In the genomic region with DNA sequence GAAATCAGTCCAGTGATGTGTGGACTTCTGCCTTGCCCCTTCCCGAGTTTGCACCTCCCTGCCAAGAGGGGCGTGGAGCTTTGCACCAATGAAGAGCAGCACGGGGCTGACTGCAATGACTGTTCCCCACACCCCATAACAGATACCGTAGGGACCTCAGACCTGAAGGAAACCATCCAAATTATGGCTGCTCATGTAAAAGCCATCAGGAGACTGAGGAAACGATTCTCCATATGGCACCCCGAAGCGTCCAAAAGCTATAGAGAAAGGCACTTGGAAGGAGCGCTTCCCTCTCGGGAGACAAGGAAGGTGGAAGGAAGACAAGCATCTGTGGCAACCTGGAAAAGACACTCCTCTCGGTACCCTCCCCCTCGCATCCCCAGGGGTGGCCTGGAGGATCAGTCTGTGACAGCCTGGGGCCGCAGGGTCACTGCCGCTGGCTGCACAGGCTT, we compare ENCODE assay signal across 9 mouse cellular contexts.
A peak's percentile ranks its signal among the peaks of the same experiment; 100 is the strongest.
DNase-seq lines count a peak whose midpoint lies in the region; ATAC-seq and TF ChIP-seq lines count a peak whose summit lies in the region.
"Had no signal": no experiment of that assay in that cellular context is flagged by ENCODE, and none has a peak within 500 bp of the region (broad histone marks: within the 10 kb centered on the region; RNA-seq: fewer than 3 reads in every experiment).

No protein-coding gene starts in this region.

- no peaks in the 10 kb centered on the region for H3K36me3 ChIP-seq in liver, embryonic 11.5 days (ENCODE audit: control insufficient read depth, insufficient read depth, low read length)
- no peaks in the 10 kb centered on the region for H3K36me3 ChIP-seq in embryonic facial prominence, embryonic 12.5 days
- no peaks in the 10 kb centered on the region for H3K36me3 ChIP-seq in kidney, adult 2 months (ENCODE audit: control insufficient read depth, insufficient read depth, low read length)
- H3K36me3 ChIP-seq in neural tube, embryonic 12.5 days = no peaks in the 10 kb centered on the region

- no peak overlapping the region for H3K9ac ChIP-seq in liver, embryonic 11.5 days (ENCODE audit: low read depth, low read length)
- no peak overlapping the region for H3K9ac ChIP-seq in embryonic facial prominence, embryonic 12.5 days
- H3K9ac ChIP-seq in neural tube, embryonic 12.5 days = no peak overlapping the region

- no peak for ATAC-seq in liver, embryonic 11.5 days (replicated peaks; ENCODE audit: low FRiP score)
- no peak for ATAC-seq in embryonic facial prominence, embryonic 12.5 days (ENCODE audit: insufficient number of reproducible peaks, insufficient read depth, low FRiP score, low TSS enrichment)
- ATAC-seq in neural tube, embryonic 12.5 days (ENCODE audit: low FRiP score, low read depth) = no peak
- ATAC-seq: Patski had no signal

- 0 out of 2 replicates have a peak, but pooled peaks cover 5% of the 10 kb centered on the region for H3K4me1 ChIP-seq in liver, embryonic 11.5 days (replicated peaks; ENCODE audit: control insufficient read depth, insufficient read depth, low read length)
- peaks cover 33% of the 10 kb centered on the region for H3K4me1 ChIP-seq in embryonic facial prominence, embryonic 12.5 days
- H3K4me1 ChIP-seq in kidney, adult 2 months (ENCODE audit: control insufficient read depth, insufficient read depth, low read length) = peaks cover 5% of the 10 kb centered on the region; the same call in 1 of the 2 replicates
- peaks cover 15% of the 10 kb centered on the region for H3K4me1 ChIP-seq in neural tube, embryonic 12.5 days

- no peak for TF ChIP-seq CTCF in kidney, adult 2 months (conservative IDR thresholded peaks at IDR 0.05; ENCODE audit: insufficient read depth, insufficient read length, low read depth, low read length)

- peaks cover 18% of the 10 kb centered on the region for H3K27me3 ChIP-seq in liver, embryonic 11.5 days (replicated peaks; ENCODE audit: control insufficient read depth, insufficient read depth, low read length)
- H3K27me3 ChIP-seq in embryonic facial prominence, embryonic 12.5 days = no peaks in the 10 kb centered on the region
- no peaks in the 10 kb centered on the region for H3K27me3 ChIP-seq in kidney, adult 2 months (replicated peaks; ENCODE audit: control insufficient read depth, insufficient read depth, low read length)
- no peaks in the 10 kb centered on the region for H3K27me3 ChIP-seq in neural tube, embryonic 12.5 days (replicated peaks)
- H3K27me3 ChIP-seq: Patski had no signal

- peak overlapping the region; percentile 22; the same call in 1 of the 2 replicates for H3K4me2 ChIP-seq in liver, embryonic 11.5 days
- H3K4me2 ChIP-seq in embryonic facial prominence, embryonic 12.5 days (replicated peaks) = peak overlapping the region; percentile 25
- H3K4me2 ChIP-seq in neural tube, embryonic 12.5 days (replicated peaks) = peak overlapping the region; percentile 30

- no peak for DNase-seq in liver, embryonic 11.5 days (ENCODE audit: low spot score)
- no peak for DNase-seq in liver
- peak; percentile 61 for DNase-seq in kidney, adult 2 months
- DNase-seq in spleen, postnatal 10 days (ENCODE audit: low spot score in 2 of 2) = no peak
- no peak for DNase-seq in thymus, postnatal 10 days (ENCODE audit: low spot score in 2 of 2)
- no peak for DNase-seq in lung, postnatal 4 days

- no peak overlapping the region for H3K27ac ChIP-seq in liver, embryonic 11.5 days (ENCODE audit: low read depth, low read length)
- peak overlapping the region; percentile 77 for H3K27ac ChIP-seq in embryonic facial prominence, embryonic 12.5 days
- no peak overlapping the region for H3K27ac ChIP-seq in kidney, adult 2 months (ENCODE audit: insufficient read depth, low read depth, low read length)
- H3K27ac ChIP-seq in neural tube, embryonic 12.5 days = no peak overlapping the region

- no peaks in the 10 kb centered on the region for H3K9me3 ChIP-seq in liver, embryonic 11.5 days (ENCODE audit: control insufficient read depth, low read length)
- H3K9me3 ChIP-seq in embryonic facial prominence, embryonic 12.5 days = no peaks in the 10 kb centered on the region
- H3K9me3 ChIP-seq in neural tube, embryonic 12.5 days = no peaks in the 10 kb centered on the region

- TF ChIP-seq POLR2A in kidney, adult 2 months (IDR thresholded peaks at IDR 0.05; ENCODE audit: low read depth, low read length) = no peak

- 27% methylated on average over 13 of the region's 13 CpGs for WGBS in liver, embryonic 11.5 days
- WGBS in embryonic facial prominence, embryonic 12.5 days = 25% methylated on average over 13 of the region's 13 CpGs
- 11% methylated on average over 13 of the region's 13 CpGs for WGBS in kidney, adult 2 months
- 25% methylated on average over 13 of the region's 13 CpGs for WGBS in neural tube, embryonic 12.5 days

- no peak overlapping the region for H3K4me3 ChIP-seq in liver, embryonic 11.5 days (ENCODE audit: low read depth, low read length)
- H3K4me3 ChIP-seq in embryonic facial prominence, embryonic 12.5 days = no peak overlapping the region
- H3K4me3 ChIP-seq in kidney, adult 2 months (ENCODE audit: insufficient read depth, low read depth, low read length) = peak overlapping the region; percentile 21; the same call in 1 of the 2 replicates
- H3K4me3 ChIP-seq in neural tube, embryonic 12.5 days = no peak overlapping the region
